Mouse (Mus musculus) ovary, postnatal 36 days (tissue): Measurements from ENCODE around the gene Zbtb12.

Source experiments
- DNase-seq: peaks from one replicate; pipeline ENCODE4 v3.0.0; 2022; ENCODE audit warnings: low spot score, mixed read lengths

Gene Zbtb12

DNA sequence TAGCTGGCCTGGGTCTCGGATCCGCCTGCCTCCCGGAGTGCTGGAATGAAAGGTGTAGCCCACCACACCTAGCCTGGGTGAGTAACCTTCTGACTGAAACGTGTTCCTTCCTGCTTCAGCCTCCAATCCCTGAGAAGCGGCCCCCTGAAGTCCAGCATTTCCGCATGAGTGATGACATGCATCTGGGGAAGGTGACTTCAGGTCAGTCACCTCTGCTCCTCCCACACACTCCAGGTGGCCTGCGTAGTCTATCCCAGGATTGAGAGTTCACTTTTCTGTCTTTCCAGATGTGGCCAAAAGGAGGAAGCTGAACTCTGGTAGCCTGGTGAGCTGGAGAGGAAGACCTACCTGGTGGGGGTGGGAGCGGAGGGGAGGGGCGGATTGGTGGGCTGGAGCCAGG, 23.6 kb downstream of the Zbtb12 start:
- no peak for DNase-seq

DNA sequence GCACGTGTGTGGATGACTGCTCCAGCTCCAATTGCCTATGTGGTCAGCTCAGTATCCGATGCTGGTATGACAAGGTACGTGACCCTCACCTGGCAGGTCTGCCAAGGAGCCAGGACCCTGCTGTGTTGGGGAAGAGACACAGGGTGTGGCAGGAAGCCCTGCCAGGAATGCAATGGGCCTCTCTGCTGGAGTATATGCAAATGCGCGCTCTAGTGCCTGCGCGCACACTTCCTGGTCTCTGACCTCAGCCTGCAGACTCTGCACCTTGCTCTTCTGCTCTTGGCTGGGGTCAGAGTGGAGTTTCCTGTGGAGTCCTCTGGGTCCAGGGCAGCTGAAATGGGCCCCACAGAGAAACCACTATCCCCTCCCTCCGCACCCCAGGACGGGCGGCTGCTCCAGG, 31.7 kb downstream of the Zbtb12 start:
- DNase-seq = no peak

DNA sequence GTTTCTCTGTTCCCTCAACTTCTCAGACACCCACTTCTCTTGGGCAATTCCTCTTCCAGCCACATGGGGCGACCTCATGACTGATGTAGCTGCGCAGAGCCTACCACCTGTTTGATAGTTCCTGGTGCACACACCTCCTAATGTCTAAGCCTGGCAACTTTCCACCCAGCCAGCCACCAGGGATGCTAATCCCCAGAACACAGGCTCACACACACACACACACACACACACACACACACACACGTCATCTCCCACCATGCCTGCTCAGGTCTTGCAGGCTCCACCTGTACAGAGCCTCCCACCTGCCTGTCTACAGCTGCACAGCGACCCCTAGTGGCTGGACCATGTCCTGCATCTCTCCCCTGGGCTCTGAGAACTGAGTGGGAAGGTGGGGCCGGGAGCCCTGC, 32.7 kb downstream of the Zbtb12 start:
- peak; percentile 73 for DNase-seq

- no peak for DNase-seq
Observed at GRCm38 (mm10) chr17:34913930-34914665, 34.8 kb downstream of the Zbtb12 start, which contains the start of gene Slc44a4. Gene Slc44a4 (plus strand): TSS chr17:34914466.

DNA sequence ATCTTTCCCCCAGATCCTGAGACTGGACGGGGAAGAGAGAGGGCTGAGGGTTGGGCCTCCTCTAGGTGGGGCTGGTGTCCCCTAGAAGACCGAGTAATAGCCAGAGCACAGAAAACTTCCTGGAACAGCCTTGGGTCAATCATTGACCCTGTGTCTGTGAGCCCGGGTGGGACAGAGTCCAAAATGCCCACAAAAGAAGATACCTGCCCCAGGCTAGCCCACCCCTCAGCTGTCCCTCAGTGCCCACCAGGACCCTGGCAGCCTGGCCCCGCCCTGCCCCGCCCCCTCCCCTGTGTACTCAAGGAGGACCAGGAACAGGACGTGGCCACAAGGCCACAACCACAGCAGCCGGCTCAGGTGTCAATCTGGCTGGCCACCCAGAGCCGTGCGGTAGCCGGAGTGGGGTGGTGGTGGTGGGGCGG, 36.1 kb downstream of the Zbtb12 start:
- peak; percentile 52 for DNase-seq

DNA sequence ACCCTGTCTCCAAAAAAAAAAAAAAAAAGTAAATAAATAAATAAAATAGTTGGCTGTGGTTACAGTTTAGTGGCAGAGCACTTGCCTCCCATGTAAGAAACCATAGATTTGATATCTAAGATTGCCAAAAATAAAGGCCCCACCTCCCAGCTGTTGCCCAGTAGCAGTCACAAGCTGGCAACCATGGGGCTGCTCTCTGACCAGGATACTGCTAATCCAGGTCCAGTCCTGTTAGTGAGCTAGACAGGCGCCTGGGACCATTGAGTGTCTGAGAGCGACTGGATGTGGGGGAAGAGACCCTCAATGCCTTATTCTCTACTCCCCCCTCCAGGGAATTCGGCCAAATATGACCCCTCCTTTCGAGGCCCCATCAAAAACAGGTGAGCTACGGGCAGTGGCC, 37.0 kb downstream of the Zbtb12 start:
- no peak for DNase-seq

DNA sequence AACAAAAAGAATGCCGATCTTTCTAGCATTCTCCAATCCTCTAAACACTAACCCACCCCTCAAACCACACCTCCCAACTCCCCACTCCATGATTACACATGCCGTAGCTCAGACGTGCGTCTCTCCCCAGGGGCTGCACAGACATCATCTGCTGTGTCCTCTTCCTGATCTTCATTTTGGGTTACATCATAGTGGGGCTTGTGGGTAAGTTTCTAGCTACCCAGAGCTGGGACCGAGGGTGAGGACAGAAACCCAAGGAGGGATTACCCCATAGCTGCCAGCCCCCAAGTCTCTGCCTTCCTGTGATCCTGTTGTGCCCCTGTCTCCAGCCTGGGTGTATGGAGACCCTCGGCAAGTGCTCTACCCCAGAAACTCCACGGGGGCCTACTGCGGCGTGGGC, 37.9 kb downstream of the Zbtb12 start:
- no peak for DNase-seq

GRCm38 (mm10) chr17:34922939-34923338, 43.7 kb downstream of the Zbtb12 start:
- no peak for DNase-seq

- no peak for DNase-seq
Observed at GRCm38 (mm10) chr17:34924258-34924657, 45.0 kb downstream of the Zbtb12 start.

- no peak for DNase-seq
Observed at GRCm38 (mm10) chr17:34927306-34928019, 48.2 kb downstream of the Zbtb12 start.

- DNase-seq = no peak
Observed at GRCm38 (mm10) chr17:34928841-34929240, 49.6 kb downstream of the Zbtb12 start.

DNA sequence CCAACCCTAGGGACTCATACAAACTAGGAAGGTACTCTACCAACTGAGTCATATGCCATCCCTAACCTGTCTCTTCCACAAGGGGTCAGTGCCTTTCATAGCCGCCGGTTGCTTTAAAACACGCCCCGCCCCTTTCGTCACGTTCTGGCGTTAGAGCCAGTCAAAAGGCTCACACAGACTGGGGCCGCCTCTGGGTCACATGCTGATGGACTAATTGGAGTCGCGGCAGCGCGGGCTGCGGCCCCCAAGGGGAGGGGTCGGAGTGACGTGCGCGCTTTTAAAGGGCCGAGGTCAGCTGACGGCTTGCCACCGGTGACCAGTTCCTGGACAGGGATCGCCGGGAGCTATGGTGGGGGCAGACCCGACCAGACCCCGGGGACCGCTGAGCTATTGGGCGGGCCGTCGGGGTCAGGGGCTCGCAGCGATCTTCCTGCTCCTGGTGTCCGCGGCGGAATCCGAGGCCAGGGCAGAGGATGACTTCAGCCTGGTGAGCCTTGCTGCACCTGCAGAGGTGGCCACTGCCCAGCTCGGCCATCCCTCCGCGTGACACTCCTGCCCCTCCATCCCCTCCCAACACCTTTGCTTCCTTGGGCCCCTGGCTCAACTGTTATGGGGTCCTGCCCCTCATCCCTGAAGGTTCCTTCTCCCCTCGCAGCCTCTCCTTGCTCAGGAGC, 51.9 kb downstream of the Zbtb12 start, which contains the start of gene Neu1:
Gene Neu1, plus strand, starts transcription at position 193 of the 674 bp plus-strand sequence.
- DNase-seq = peak; percentile 97

DNA sequence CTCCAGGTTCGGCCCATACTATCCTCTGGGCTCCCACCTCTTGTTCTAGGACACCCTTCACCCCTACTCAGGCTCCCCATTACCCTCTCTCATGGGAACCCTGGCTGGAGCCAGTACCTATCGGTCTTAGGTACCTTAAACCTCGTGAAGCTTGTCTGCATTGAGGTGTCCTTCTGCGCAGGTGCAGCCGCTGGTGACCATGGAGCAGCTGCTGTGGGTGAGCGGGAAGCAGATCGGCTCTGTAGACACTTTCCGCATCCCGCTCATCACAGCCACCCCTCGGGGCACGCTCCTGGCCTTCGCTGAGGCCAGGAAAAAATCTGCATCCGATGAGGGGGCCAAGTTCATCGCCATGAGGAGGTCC, 52.4 kb downstream of the Zbtb12 start:
- DNase-seq = peak; percentile 35

GRCm38 (mm10) chr17:34932287-34932686, 53.0 kb downstream of the Zbtb12 start:
- no peak for DNase-seq

- no peak for DNase-seq
Observed at GRCm38 (mm10) chr17:34934031-34934430, 54.7 kb downstream of the Zbtb12 start.

DNA sequence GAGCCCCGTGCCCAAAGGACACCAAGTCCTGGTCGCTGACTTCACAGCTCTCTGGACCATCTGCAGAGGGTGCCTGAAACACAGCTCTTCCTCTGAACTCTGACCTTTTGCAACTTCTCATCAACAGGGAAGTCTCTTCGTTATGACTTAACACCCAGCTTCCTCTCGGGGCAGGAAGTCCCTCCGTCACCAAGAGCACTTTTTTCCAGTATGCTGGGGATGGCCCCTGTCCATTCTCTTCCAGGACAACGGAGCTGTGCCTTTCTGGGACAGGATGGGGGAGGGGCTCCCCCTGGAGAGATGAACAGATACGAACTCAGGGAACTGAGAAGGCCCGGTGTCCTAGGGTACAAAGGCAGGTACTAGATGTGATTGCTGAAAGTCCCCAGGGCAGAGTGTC, 55.5 kb downstream of the Zbtb12 start:
- no peak for DNase-seq

DNA sequence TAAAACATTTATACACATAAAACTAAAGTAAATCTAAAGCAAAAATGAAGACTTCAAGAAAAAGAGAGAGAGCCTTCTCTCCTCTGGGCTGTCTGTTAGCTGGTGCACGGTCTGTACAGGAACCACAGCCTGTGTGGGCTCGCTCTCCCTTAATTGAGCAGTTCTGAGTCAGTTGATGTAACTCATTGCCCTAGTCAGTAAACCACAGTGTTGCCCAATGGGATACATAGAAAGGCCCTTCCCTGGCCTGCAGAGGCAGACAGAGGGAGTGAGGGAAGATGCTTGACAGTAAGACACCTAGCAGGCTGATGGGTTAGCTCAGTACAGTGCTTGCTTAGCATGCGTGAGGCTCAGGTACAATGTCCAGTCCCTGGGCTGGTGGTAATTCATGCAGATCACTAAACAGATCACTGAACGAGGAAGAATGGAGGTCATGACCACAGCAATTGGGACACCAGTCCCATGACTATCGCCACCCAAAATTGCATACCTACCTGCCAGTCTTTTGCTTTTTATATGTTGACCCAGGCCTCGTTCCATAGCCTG, 58.8 kb downstream of the Zbtb12 start:
- no peak for DNase-seq

DNA sequence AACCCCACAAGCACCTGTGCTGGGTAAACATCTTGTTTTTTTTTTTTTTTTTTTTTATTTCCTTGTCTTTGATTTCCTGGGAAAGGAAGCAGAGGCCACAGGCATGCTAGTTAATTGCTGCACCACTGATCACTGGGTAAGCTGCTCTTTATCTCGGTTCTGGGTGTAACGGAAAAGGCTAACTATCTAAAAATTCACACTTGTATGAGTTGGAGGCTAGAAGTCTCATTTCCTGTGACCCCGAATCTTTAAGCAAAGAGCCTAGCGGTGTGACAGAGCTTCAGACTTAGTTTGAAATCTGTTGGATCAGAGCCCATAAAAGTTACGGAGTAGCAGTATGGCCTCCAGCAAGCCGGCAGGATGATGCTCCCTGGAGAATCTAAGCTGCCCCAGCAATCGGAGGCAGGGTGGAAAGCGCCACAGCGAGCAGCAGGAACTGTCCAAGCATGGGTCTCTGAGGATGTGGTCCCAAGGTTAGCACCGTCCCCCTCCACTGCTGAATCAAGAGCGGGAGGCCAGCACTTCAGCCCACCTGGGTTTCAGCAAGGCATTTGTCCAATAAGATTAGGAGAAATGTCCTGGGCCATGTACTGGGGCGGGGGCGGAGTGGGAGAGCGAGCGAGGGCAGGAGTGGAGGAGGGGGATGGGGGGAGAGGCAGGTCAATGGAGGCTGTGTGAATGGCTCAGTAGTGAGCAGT, 62.2 kb downstream of the Zbtb12 start:
- DNase-seq = peak; percentile 25

DNA sequence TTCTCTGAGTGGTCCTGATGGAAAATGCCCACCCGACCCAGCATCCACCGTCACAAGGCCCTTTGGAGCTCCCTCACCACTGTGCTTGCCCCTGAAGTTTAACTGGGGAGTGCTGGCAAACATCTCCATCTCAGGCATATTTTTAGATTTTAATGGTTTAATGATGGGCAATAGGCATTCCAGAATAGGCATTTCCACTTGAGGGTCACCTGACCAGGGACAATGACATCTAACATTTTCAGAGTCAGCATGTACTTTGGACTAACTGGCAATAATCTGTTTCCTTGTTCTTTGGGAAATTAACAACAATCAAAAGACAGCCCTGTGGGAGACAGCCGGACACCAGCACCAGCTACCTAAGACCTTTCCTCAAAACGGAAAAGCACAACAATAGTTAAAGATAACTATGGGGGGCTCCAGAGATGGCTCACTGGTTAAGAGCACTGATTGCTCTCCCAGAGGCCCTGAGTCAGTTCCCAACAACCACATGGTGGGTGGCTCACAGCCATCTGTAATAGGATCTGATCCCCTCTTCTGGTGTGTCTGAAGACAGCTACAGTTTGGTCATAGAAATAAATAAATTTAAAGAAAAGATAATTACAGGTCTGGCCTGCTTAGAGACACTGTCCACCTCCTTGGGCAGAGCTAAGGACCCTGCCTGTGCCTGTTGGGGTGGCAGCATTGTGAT, 64.0 kb downstream of the Zbtb12 start:
- DNase-seq = no peak

GRCm38 (mm10) chr17:34944362-34944761, 65.1 kb downstream of the Zbtb12 start:
- DNase-seq = no peak
